Mouse (Mus musculus): ENCODE measurements around the gene Gm17651. TPM values are rescaled to one million over a fixed set of nuclear protein-coding genes. Genes with fewer than 3 reads are reported as not detected.

The Gm17651 gene
- total RNA-seq (2021), result not detected in 2 replicates
- long read RNA-seq, experiment 1, result 0 reads
- long read RNA-seq, experiment 2, result 0 reads

- DNase-seq, result no peak
Measured at GRCm38 (mm10) chr3:97674644-97675110, at the start of gene Gm17651. Gm17651 (minus strand) TSS chr3:97674694.

- DNase-seq, result no peak
Measured at GRCm38 (mm10) chr3:97719116-97719515, 44.6 kb upstream of the Gm17651 start.

- no peak for DNase-seq
Measured at GRCm38 (mm10) chr3:97715922-97716321, 41.4 kb upstream of the Gm17651 start.

DNA sequence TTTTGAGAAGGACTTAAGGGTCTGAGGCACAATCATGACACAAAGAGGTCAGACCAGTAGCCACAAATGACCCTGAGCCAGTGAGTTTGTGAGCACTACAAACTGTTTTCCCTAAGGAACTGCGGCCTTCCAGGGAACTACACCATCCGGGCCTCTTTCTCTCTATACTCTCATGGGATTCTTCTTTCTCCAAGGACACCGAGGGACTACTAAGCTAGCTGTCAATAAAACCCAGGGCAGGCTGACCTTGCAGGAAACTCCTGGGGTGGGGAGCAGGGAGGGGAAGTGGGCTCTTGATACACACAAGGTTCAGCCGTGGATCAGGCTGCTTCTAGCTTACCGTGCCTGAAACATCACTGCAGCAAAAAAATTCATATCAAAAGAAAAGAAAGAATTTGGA lies 36.4 kb upstream of the Gm17651 start:
- peak; percentile 51 for DNase-seq

DNA sequence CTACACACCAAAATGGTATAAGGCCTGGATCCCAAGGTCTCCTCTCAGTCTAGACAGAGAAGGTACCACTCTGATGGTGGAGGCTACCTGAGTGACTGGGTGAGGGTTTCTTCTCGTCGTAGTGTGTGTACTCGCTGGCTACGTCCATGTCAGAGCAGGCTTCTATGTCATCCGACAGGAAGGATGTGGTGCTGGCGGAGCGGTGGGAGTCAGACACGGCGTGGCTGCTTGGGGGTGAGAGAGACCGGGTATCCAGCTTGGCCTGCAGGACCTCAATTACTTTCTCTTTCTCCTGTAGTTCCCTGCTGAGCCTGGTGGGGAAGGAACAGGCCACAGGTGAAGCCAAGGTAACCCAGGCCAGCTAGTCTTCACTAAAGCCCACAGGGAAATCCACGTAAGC lies 35.6 kb upstream of the Gm17651 start:
- no peak for DNase-seq

DNA sequence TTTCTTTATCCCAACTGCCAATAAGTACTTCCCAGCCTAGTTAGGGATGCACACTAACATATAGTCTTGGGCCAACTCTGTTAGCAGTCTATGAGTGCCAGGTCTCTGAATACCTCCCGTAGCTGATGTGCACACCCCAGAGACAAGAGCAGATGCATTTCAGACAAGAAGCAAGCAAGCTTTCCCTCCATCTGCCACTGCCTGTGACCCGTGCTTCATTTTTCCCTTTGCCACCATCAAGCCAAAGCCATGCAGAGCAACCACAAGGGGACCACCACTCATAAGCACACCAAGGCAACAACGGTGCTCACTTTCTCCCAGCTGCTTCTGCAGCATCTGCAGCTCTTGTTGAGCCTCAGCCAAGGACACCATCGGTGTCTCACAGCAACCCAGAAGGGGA lies 32.1 kb upstream of the Gm17651 start:
- no peak for DNase-seq

DNA sequence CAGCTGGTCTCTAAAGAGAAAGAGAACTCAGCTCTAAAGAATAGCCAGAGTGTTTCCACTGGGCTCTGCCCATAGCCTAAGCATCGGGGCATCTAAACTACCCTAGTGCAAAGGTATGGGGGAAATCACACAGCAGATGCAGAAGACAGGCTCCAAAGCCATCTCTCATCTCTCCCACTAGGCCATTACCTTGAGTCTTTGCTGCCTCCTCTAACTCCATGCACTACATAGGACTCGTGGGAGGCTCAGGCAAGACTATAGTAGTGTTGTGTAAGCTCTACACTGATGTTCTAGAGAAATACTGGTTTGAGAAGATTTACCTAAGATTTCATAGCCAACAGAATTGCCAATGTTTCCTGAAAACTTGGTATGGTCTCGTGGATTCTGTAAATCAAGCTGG lies 31.0 kb upstream of the Gm17651 start:
- DNase-seq, result no peak

- DNase-seq, result no peak
Measured at GRCm38 (mm10) chr3:97702448-97703080, 28.1 kb upstream of the Gm17651 start.

DNA sequence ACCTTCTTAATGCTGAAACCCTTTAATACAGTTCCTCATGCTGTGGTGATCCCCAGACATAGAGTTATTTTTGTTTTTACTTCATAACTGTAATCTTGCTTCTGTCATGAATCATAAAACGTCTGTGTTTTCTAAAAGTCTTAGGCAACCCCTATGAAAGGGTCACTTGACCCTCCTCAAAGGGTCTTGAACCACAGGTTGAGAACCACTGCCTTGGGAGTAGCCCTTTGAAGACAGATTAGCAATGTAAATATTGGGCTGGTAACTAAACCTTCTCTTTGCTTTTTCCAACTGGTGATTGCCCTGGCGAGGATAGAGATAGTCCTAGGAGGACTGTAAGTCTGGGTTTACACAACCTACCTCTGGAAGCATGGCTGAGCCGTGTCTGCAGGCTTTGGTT lies 26.7 kb upstream of the Gm17651 start:
- DNase-seq, result no peak

- DNase-seq, result peak; percentile 56
Measured at GRCm38 (mm10) chr3:97699061-97699460, 24.6 kb upstream of the Gm17651 start.

DNA sequence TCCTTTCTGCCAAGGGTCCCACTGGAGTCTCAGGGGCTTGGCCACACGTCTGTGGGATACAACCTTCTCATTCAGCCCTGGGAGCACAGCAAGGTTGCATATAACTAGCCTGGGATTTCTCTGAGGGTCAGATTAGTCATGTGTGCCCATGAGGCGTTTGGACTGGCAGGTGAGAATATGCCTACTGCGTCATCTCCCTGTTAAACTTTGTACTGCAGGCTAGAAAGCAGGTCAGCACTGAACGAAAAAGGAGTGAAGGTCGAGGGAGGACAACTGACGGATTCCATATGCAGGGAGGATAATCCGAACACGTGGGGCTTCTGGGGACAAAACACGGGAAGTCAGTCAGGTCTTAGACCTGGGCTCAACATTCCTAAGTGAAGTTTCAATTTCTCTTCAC lies 22.8 kb upstream of the Gm17651 start:
- DNase-seq, result no peak

GRCm38 (mm10) chr3:97696866-97697265 lies 22.4 kb upstream of the Gm17651 start:
- no peak for DNase-seq

DNA sequence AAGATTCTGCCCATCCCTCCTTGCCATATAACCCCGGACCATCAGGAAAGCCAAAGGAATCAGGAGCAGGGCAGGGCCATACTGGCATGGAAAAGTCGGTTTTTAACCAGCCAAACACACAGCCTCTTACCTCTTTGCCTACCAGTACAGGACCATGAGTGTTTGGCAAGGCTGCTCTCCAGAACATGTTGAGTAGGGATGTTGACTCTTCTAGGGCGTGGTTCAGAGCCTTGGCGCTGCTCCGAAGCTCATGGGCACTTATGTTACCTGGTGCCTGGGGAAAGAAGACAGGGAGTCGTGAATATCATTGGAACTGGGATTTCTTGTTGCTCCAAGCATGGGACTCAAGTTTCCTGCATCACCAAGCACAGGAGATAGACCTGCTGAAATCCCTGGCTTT lies 19.3 kb upstream of the Gm17651 start:
- DNase-seq, result no peak

DNA sequence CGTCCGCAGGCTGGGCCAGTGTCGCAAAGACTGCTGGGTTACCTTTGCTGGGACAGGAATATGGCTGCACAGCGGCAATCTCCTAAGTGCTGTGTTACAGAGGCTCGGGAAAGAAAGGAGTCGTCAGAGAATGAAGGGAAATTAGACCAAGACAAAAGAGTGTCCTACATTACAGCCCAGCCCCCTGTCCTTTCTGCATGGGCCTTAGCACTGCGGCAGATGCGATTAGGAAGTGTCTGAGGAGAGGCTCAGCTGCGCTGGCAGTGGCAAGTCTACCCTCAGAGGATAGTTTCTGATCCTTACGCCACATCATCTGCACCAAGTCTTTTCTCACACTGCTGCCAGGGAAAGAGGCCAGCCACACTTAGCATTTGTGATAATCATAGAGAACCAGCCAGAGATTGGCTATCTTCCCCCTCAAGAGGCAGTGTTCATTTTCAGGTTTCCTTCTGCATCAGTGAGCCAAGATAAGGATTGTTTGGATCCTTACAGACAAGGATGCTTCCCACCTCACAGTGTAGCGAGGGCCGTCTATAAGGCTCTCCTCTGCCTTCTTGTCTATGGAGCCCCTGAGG lies 17.0 kb upstream of the Gm17651 start:
- no peak for DNase-seq

- DNase-seq, result no peak
Measured at GRCm38 (mm10) chr3:97690590-97690989, 16.1 kb upstream of the Gm17651 start.

DNA sequence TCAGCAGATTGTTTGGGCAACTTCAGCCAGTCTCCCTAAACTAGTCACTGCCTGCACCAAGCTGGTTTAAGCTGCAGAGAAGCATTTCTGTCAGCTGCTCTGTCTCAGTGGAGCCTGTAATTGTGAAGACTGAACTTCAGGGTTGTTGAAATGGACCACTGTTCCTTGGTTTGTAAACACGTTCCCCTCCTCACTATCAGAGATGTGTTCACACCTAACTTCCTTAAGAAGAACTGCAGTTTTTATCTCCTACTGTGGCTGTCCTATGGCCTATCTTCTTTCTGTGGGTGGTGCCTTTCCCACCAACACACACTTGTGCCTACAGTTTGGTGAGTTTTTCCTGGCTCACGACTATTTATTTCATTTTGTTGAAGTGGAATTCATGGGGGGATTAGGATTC lies 14.8 kb upstream of the Gm17651 start:
- DNase-seq, result no peak

DNA sequence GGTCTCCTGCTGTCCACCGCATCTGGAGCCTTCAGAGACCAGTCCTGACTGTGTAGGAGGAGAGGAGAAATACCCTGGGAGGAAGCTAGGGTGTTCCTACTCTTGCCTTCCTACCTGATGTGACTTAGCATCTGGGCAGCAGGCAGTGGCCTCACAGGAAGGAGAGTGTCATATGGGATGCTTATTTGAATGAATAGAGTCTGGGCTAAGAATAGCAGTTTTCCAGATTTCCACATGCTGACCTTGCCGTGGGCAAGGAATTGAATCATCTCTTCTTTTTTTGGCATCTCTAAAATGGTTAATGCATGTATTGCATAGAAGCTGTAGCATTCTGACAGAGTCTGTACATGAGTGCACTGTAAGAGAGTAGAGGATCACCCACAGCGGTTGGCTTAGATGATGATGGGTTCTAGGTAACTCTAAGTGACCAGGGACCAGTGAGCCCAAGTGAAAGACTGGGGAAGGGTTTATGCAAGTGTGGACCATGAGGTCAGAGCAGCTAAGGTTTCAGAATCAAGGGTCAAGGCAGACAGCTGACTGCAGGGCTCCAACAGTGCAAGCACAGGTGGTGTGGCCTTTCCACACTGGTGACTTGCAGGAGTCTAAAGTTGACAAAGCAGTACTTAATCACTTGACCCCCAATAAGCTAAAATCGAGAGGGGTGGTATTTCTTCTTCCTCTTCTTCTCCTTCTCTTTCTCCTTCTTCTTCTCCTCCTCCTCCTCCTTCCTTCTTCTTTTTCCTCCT lies 12.1 kb upstream of the Gm17651 start:
- DNase-seq, result no peak

GRCm38 (mm10) chr3:97683560-97684195 lies 9.2 kb upstream of the Gm17651 start:
- DNase-seq, result no peak

GRCm38 (mm10) chr3:97682576-97682975 lies 8.1 kb upstream of the Gm17651 start:
- DNase-seq, result no peak

DNA sequence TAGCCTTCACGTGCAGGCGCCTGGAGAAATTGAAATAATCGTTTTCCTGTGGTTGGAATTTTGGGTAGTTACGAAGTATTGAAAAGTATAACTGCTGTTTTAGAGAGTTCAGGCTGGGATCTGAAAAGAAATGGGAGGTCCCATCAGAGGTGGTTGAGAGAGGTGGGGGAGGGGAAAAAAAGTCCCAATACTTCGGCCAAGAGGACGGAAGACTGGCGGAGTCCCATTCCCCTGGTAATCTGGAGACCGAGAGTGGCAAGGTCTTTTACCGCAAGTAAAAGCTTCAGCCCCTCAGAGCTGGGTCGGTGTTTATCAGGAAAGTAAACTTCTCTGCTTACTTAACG lies 7.6 kb upstream of the Gm17651 start:
- DNase-seq, result no peak

GRCm38 (mm10) chr3:97681321-97682158 lies 7.0 kb upstream of the Gm17651 start:
- DNase-seq, result peak; percentile 85

DNA sequence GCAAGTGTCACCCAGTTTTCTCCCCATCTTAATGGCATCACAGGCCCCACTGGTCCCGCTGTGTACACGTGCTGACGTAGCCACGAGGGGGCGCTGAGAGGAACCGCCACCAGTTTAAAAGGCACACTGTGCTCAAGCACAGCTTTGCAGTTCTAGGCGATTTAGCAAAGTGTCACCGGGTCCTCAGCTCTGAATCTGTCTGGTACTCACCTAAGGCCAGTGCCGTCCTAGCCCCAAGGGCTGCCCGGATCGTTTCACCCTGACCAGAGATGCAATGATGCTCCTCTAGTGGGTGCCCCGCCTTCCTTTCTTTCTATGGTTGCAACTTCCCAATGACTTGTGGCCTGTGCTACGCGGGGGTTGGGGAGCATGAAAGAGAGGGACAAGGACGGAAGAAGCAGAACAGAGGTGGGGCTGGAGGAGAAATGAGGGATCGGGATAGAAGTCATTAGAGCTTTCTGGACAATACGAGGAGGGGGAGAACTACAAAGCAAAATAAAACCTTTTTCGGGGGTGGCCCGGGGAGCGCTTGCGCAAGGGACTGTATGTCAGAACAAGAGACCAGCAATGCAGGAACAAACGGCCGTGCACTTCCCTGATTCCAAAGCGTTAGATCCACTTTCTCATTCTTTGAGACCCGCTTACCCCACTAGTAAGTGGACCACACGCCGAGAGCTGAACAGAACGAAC lies 6.3 kb upstream of the Gm17651 start:
- DNase-seq, result peak; percentile 88
